Mouse (Mus musculus): ENCODE results near the gene Kcnmb2.

The Kcnmb2 gene

GRCm38 (mm10) chr3:32132395-32133004 is 230.2 kb downstream of the Kcnmb2 start:
- 63% methylated on average over 3 of the region's 3 CpGs for WGBS

- 87% methylated on average over 5 of the region's 5 CpGs for WGBS
These were observed 241.9 kb downstream of the Kcnmb2 start for GRCm38 (mm10) chr3:32144194-32144593.

- 60% methylated on average over 3 of the region's 3 CpGs for WGBS
These were observed 242.3 kb downstream of the Kcnmb2 start for GRCm38 (mm10) chr3:32144655-32145054.

GRCm38 (mm10) chr3:32147739-32148138 is 245.4 kb downstream of the Kcnmb2 start:
- WGBS: 81% methylated on average over 4 of the region's 4 CpGs

- 65% methylated on average over 14 of the region's 14 CpGs for WGBS
These were observed 247.7 kb downstream of the Kcnmb2 start for GRCm38 (mm10) chr3:32149851-32150570.

- WGBS: 72% methylated on average over 6 of the region's 6 CpGs
These were observed 278.2 kb downstream of the Kcnmb2 start for GRCm38 (mm10) chr3:32180519-32180918.

- 60% methylated on average over 2 of the region's 2 CpGs for WGBS
These were observed 283.7 kb downstream of the Kcnmb2 start for GRCm38 (mm10) chr3:32185855-32186522.

GRCm38 (mm10) chr3:32188521-32188920 is 286.2 kb downstream of the Kcnmb2 start:
- WGBS: 35% methylated on average over 5 of the region's 5 CpGs

GRCm38 (mm10) chr3:32188955-32189354 is 286.6 kb downstream of the Kcnmb2 start:
- WGBS: 100% methylated on average over 2 of the region's 2 CpGs

GRCm38 (mm10) chr3:32189956-32190355 is 287.6 kb downstream of the Kcnmb2 start:
- WGBS: 75% methylated on average over 5 of the region's 5 CpGs

GRCm38 (mm10) chr3:32194014-32194413 is 291.7 kb downstream of the Kcnmb2 start:
- 70% methylated on average over 5 of the region's 5 CpGs for whole genome bisulfite sequencing

GRCm38 (mm10) chr3:32226755-32227154 is 324.4 kb downstream of the Kcnmb2 start:
- WGBS: 75% methylated on average over 2 of the region's 2 CpGs

GRCm38 (mm10) chr3:32236766-32237165 is 334.5 kb downstream of the Kcnmb2 start:
- 62% methylated on average over 5 of the region's 5 CpGs for WGBS
